Mouse (Mus musculus) limb, embryonic 12.5 days (tissue): Measurements from ENCODE around the gene Bri3bp. TPM values are rescaled to one million over a fixed set of nuclear protein-coding genes. Genes with fewer than 3 reads are reported as not detected.

ENCODE experiments used
- ATAC-seq: fragments of 200-750 bp; cut with Nextera tagmentation; 2 replicates; pipeline ENCODE4 v1.8.0; 2017; ENCODE audit warnings: low read depth, moderate TSS enrichment; ENCODE audit not compliant: insufficient number of reproducible peaks, insufficient read depth, low FRiP score, low TSS enrichment
- H3K27ac ChIP-seq: fragments of 300-500 bp; sonication (generic); 2 replicates; pipeline ENCODE4 v1.5.1; 2016; ENCODE audit warnings: mild to moderate bottlenecking, moderate library complexity
- H3K27me3 ChIP-seq: fragments of 300-500 bp; sonication (generic); 2 replicates; pipeline ENCODE4 v1.6.1; 2016; ENCODE audit warnings: mild to moderate bottlenecking, moderate library complexity
- H3K36me3 ChIP-seq: fragments of 300-500 bp; sonication (generic); 2 replicates; pipeline ENCODE4 v1.6.1; 2016; ENCODE audit warnings: mild to moderate bottlenecking, moderate library complexity
- H3K4me1 ChIP-seq: fragments of 300-500 bp; sonication (generic); replicated peaks from 2 replicates; pipeline ENCODE4 v1.6.1; 2016
- H3K4me2 ChIP-seq: fragments of 300-500 bp; sonication (generic); 2 replicates; pipeline ENCODE4 v1.6.1; 2016; ENCODE audit warnings: mild to moderate bottlenecking, moderate library complexity
- H3K4me3 ChIP-seq: fragments of 300-500 bp; sonication (generic); replicated peaks from 2 replicates; pipeline ENCODE4 v1.5.1; 2016; ENCODE audit warnings: mild to moderate bottlenecking
- H3K9ac ChIP-seq: fragments of 300-500 bp; sonication (generic); replicated peaks from 2 replicates; pipeline ENCODE4 v1.6.1; 2016; ENCODE audit warnings: mild to moderate bottlenecking, moderate library complexity
- H3K9me3 ChIP-seq: fragments of 300-500 bp; sonication (generic); 2 replicates; pipeline ENCODE4 v1.6.1; 2016; ENCODE audit warnings: mild to moderate bottlenecking, moderate library complexity
- WGBS: fragments of 180-500 bp; shearing (Covaris S2); methylation state at CpG from one replicate; pipeline ENCODE4 v1.1.7; 2016; 5-methylcytosine and 5-hydroxymethylcytosine counted together
- polyA plus RNA-seq: library from polyadenylated mRNA; unstranded; fragments of >200 nt; fragmentation: Nextera tagmentation; extraction: Ambion mirVana; gene quantifications from 2 replicates; pipeline ENCODE4 v1.2.1, GENCODE M21; 2016

The Bri3bp gene
- polyA plus RNA-seq, 1 experiment from 2014 or later, result 40.7 TPM

- Histone ChIP-seq H3K27ac (peak overlapping the region; percentile 81; the same call in 1 of the 2 replicates), H3K4me2 (peak overlapping the region; percentile 68)
- WGBS, result 4% methylated on average over 7 of the region's 7 CpGs
Observed at GRCm38 (mm10) chr5:125440583-125441233, 660 bp upstream of the Bri3bp start.

GRCm38 (mm10) chr5:125442136-125442995 lies 998 bp downstream of the Bri3bp start:
- Histone ChIP-seq H3K27me3 (no peaks in the 10 kb centered on the region), H3K4me1 (peaks cover 24% of the 10 kb centered on the region; the same call in 1 of the 2 replicates), H3K27ac (peak overlapping the region; percentile 81), H3K9me3 (no peaks in the 10 kb centered on the region), H3K36me3 (peaks cover 14% of the 10 kb centered on the region), H3K4me2 (peak overlapping the region; percentile 68), H3K9ac (peak overlapping the region; percentile 92), H3K4me3 (peak overlapping the region; percentile 88)
- ATAC-seq, result 0 out of 2 replicates have a peak, but pooled peaks have one; percentile 5
- WGBS, result 21% methylated on average over 27 of the region's 27 CpGs

More at GRCm38 (mm10) chr5:125440583-125441233, 660 bp upstream of the Bri3bp start:
- Histone ChIP-seq H3K4me1 (peaks cover 17% of the 10 kb centered on the region; the same call in 1 of the 2 replicates), H3K27me3 (no peaks in the 10 kb centered on the region), H3K36me3 (peaks cover 10% of the 10 kb centered on the region), H3K9ac (peak overlapping the region; percentile 92), H3K9me3 (no peaks in the 10 kb centered on the region), H3K4me3 (peak overlapping the region; percentile 88)
- ATAC-seq, result 0 out of 2 replicates have a peak, but pooled peaks have one; percentile 28

- Histone ChIP-seq H3K36me3 (peaks cover 14% of the 10 kb centered on the region), H3K4me1 (peaks cover 24% of the 10 kb centered on the region; the same call in 1 of the 2 replicates), H3K4me3 (no peak overlapping the region), H3K4me2 (no peak overlapping the region), H3K27me3 (no peaks in the 10 kb centered on the region), H3K27ac (no peak overlapping the region), H3K9ac (no peak overlapping the region), H3K9me3 (no peaks in the 10 kb centered on the region)
- 93% methylated on average over 5 of the region's 5 CpGs for WGBS
- ATAC-seq, result no peak
Observed at GRCm38 (mm10) chr5:125443335-125443734, 2.0 kb downstream of the Bri3bp start.

GRCm38 (mm10) chr5:125443915-125444314 lies 2.5 kb downstream of the Bri3bp start:
- WGBS, result 70% methylated on average over 3 of the region's 3 CpGs
- peaks cover 24% of the 10 kb centered on the region; the same call in 1 of the 2 replicates for H3K4me1 ChIP-seq
- no peaks in the 10 kb centered on the region for H3K27me3 ChIP-seq
- H3K27ac ChIP-seq, result 0 out of 2 replicates have a peak overlapping the region, but pooled peaks have one; percentile 30
- no peak overlapping the region for H3K4me2 ChIP-seq
- no peak overlapping the region for H3K4me3 ChIP-seq
- ATAC-seq, result no peak
- no peak overlapping the region for H3K9ac ChIP-seq
- H3K9me3 ChIP-seq, result no peaks in the 10 kb centered on the region
- H3K36me3 ChIP-seq, result peaks cover 14% of the 10 kb centered on the region

GRCm38 (mm10) chr5:125444554-125444953 lies 3.2 kb downstream of the Bri3bp start:
- WGBS, result 91% methylated on average over 4 of the region's 4 CpGs
- no peak for ATAC-seq

GRCm38 (mm10) chr5:125446344-125446743 lies 5.0 kb downstream of the Bri3bp start:
- Histone ChIP-seq H3K27me3 (no peaks in the 10 kb centered on the region), H3K9me3 (no peaks in the 10 kb centered on the region), H3K27ac (no peak overlapping the region), H3K4me2 (no peak overlapping the region), H3K9ac (no peak overlapping the region), H3K4me1 (peaks cover 17% of the 10 kb centered on the region; the same call in 1 of the 2 replicates), H3K4me3 (no peak overlapping the region), H3K36me3 (peaks cover 14% of the 10 kb centered on the region)
- ATAC-seq, result no peak
- 79% methylated on average over 7 of the region's 7 CpGs for WGBS

More at GRCm38 (mm10) chr5:125444554-125444953, 3.2 kb downstream of the Bri3bp start:
- H3K27me3 ChIP-seq, result no peaks in the 10 kb centered on the region
- H3K4me1 ChIP-seq, result peaks cover 24% of the 10 kb centered on the region; the same call in 1 of the 2 replicates
- H3K4me2 ChIP-seq, result no peak overlapping the region
- H3K4me3 ChIP-seq, result no peak overlapping the region
- H3K36me3 ChIP-seq, result peaks cover 14% of the 10 kb centered on the region
- H3K27ac ChIP-seq, result no peak overlapping the region
- H3K9me3 ChIP-seq, result no peaks in the 10 kb centered on the region
- H3K9ac ChIP-seq, result no peak overlapping the region

GRCm38 (mm10) chr5:125448026-125448425 lies 6.7 kb downstream of the Bri3bp start:
- ATAC-seq, result no peak

GRCm38 (mm10) chr5:125448631-125449030 lies 7.3 kb downstream of the Bri3bp start:
- ATAC-seq, result no peak
- no peak overlapping the region for H3K4me2 ChIP-seq
- H3K27me3 ChIP-seq, result no peaks in the 10 kb centered on the region
- no peaks in the 10 kb centered on the region for H3K9me3 ChIP-seq
- H3K9ac ChIP-seq, result no peak overlapping the region
- no peak overlapping the region for H3K27ac ChIP-seq
- 0 out of 2 replicates have a peak, but pooled peaks cover 8% of the 10 kb centered on the region for H3K4me1 ChIP-seq
- no peak overlapping the region for H3K4me3 ChIP-seq
- peaks cover 30% of the 10 kb centered on the region for H3K36me3 ChIP-seq
- 93% methylated on average over 4 of the region's 4 CpGs for WGBS

More at GRCm38 (mm10) chr5:125448026-125448425, 6.7 kb downstream of the Bri3bp start:
- Histone ChIP-seq H3K4me1 (peaks cover 9% of the 10 kb centered on the region; the same call in 1 of the 2 replicates), H3K9ac (no peak overlapping the region), H3K27me3 (no peaks in the 10 kb centered on the region), H3K36me3 (peaks cover 28% of the 10 kb centered on the region), H3K4me2 (no peak overlapping the region), H3K4me3 (no peak overlapping the region), H3K9me3 (no peaks in the 10 kb centered on the region), H3K27ac (no peak overlapping the region)
- WGBS, result 68% methylated on average over 3 of the region's 3 CpGs

GRCm38 (mm10) chr5:125449306-125449705 lies 7.9 kb downstream of the Bri3bp start:
- Histone ChIP-seq H3K27me3 (no peaks in the 10 kb centered on the region), H3K4me3 (no peak overlapping the region), H3K9me3 (no peaks in the 10 kb centered on the region), H3K9ac (no peak overlapping the region), H3K27ac (no peak overlapping the region), H3K4me1 (0 out of 2 replicates have a peak, but pooled peaks cover 8% of the 10 kb centered on the region), H3K4me2 (no peak overlapping the region), H3K36me3 (peaks cover 32% of the 10 kb centered on the region)
- 88% methylated on average over 5 of the region's 5 CpGs for WGBS
- ATAC-seq, result no peak

- H3K4me2 ChIP-seq, result no peak overlapping the region
- 92% methylated on average over 9 of the region's 9 CpGs for WGBS
- no peak for ATAC-seq
- no peaks in the 10 kb centered on the region for H3K4me1 ChIP-seq
- H3K36me3 ChIP-seq, result peaks cover 45% of the 10 kb centered on the region
- no peak overlapping the region for H3K4me3 ChIP-seq
- H3K27me3 ChIP-seq, result no peaks in the 10 kb centered on the region
- no peak overlapping the region for H3K9ac ChIP-seq
- no peak overlapping the region for H3K27ac ChIP-seq
- no peaks in the 10 kb centered on the region for H3K9me3 ChIP-seq
Observed at GRCm38 (mm10) chr5:125452573-125452972, 11.2 kb downstream of the Bri3bp start.

- H3K27ac ChIP-seq, result no peak overlapping the region
- peaks cover 52% of the 10 kb centered on the region for H3K36me3 ChIP-seq
- no peak for ATAC-seq
- no peak overlapping the region for H3K9ac ChIP-seq
- H3K4me1 ChIP-seq, result no peaks in the 10 kb centered on the region
- no peak overlapping the region for H3K4me2 ChIP-seq
- WGBS, result 92% methylated on average over 6 of the region's 6 CpGs
- no peak overlapping the region for H3K4me3 ChIP-seq
- H3K27me3 ChIP-seq, result no peaks in the 10 kb centered on the region
- no peaks in the 10 kb centered on the region for H3K9me3 ChIP-seq
Observed at GRCm38 (mm10) chr5:125456100-125456499, 14.7 kb downstream of the Bri3bp start.
